Mouse (Mus musculus) v-Abl transformed pro-B cells (cell line): Measurements from ENCODE around the gene Mier1.

Experiments
- in situ Hi-C, 2 experiments: fragments of 400-800 bp; cut with MboI; formaldehyde crosslinking; loops; one replicate each; pipeline ENCODE4 v1.15.1; 2025; ENCODE audit not compliant: unreplicated experiment in 2 of 2

The Mier1 gene

GRCm38 (mm10) chr4:103114184-103115111 is at the start of gene Mier1, which contains the start of gene Wdr78:
TSS of gene Mier1 (plus strand) at chr4:103114390.
TSS of gene Wdr78 (minus strand) at chr4:103114555.
- in situ Hi-C loops: loop anchor here in 1 of 2 experiments (25.0 kb wide), 2 partner anchors 1477 to 1927 kb away; partner anchors contain the start of gene Leprot

DNA sequence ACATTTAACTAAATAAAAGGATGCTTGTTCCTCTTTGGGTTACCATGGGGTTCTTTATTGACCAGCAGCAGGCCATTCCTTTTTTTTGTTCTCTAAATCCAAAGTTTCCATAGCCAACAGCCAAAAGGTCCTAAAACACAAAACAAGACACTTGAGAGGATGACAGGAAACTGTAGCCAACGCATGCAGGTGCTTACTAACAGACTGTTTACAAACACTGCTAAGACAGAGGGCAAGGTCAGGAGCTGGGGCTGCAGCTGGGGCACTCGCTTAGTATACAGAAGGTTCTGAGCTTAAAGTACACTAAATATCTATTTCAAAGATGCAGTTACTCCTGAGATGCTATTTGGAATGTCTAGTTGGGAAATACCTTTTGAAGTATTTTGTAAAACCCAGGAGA is 49.8 kb upstream of the Mier1 start:
- in situ Hi-C loops: no loop called here

DNA sequence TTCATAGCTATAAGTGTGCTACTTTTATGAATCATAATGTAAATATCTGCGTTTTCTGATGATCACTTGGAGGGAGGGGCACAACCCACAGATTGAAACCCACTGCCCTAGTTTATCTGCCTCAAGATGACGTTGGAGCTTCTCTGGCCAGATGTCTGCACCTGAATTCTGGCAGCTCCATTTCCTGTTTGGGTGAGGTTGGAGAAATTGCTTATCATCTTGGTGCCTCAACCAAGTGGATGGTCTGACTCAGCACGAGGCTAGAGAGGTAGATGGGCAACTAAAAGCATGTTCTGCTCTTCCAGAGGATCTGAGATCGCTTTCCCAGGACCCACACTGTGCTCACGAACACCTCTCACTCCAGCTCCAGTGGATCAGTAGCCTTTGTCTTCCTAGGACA is 49.2 kb upstream of the Mier1 start:
- in situ Hi-C loops: no loop called here

- in situ Hi-C loops: no loop called here
Observed at GRCm38 (mm10) chr4:103067906-103068655, 46.1 kb upstream of the Mier1 start.

GRCm38 (mm10) chr4:103070631-103071030 is 43.6 kb upstream of the Mier1 start:
- in situ Hi-C loops: no loop called here

DNA sequence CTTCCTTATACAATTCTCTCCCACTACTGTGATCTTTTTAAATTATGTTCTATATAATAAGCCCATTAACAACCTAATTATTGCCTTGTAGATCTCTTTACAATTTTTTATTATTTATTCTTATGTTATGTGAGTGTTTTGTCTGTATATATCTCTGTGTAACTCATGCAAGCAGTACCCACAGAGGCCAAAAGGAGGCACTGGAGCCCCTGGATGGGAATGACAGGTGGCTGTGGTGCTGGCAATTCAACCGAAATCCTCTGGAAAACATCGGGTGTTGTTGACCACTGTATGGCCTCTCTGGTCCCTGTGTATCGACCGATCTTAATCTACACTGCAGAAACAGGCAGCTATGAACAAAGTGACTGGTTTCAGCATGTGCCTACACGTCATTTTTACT is 29.0 kb upstream of the Mier1 start:
- in situ Hi-C loops: no loop called here

GRCm38 (mm10) chr4:103095921-103096320 is 18.3 kb upstream of the Mier1 start:
- in situ Hi-C loops: no loop called here

GRCm38 (mm10) chr4:103098532-103098931 is 15.7 kb upstream of the Mier1 start:
- in situ Hi-C loops: no loop called here

GRCm38 (mm10) chr4:103112651-103113050 is 1.5 kb upstream of the Mier1 start:
- in situ Hi-C loops: loop anchor here in 1 of 2 experiments (25.0 kb wide), 2 partner anchors 1475 to 1925 kb away; partner anchors contain the start of gene Leprot

DNA sequence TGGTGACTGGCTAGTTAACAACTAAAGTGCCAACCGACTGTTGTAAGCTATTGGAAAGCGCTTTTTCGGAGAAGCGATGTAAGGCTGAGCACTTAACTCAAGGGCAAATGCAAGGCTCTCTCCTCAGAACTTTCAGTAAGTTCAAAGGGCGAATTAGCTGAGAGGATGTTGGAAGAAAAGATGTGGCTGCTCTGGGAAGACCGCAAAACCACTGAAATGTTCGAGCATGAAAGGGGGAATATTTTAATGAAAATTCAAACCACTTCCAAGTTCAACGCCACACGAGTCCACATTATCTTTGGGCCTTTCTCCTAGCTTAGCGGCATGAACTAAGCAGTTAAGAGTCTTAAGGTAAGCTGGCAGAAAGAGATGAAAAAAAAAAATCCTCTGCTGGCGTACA is 788 bp upstream of the Mier1 start:
- in situ Hi-C loops: loop anchor here in 1 of 2 experiments (25.0 kb wide), 2 partner anchors 1476 to 1926 kb away; partner anchors contain the start of gene Leprot

GRCm38 (mm10) chr4:103118888-103119228 is 4.7 kb downstream of the Mier1 start:
- in situ Hi-C loops: loop anchor here in 1 of 2 experiments (25.0 kb wide), 2 partner anchors 1482 to 1932 kb away; partner anchors contain the start of gene Leprot

- in situ Hi-C loops: loop anchor here in 1 of 2 experiments (10.0 to 25.0 kb wide), 3 partner anchors 615 to 1932 kb away; partner anchors contain the start of gene Leprot
Observed at GRCm38 (mm10) chr4:103119229-103120027, 5.2 kb downstream of the Mier1 start.

- in situ Hi-C loops: loop anchor here in 1 of 2 experiments (10.0 to 25.0 kb wide), 3 partner anchors 615 to 1933 kb away; partner anchors contain the start of gene Leprot
Observed at GRCm38 (mm10) chr4:103120028-103120384, 5.8 kb downstream of the Mier1 start.

- in situ Hi-C loops: loop anchor here in 1 of 2 experiments (10.0 to 25.0 kb wide), 3 partner anchors 616 to 1933 kb away; partner anchors contain the start of gene Leprot
Observed at GRCm38 (mm10) chr4:103120395-103120794, 6.2 kb downstream of the Mier1 start.

- in situ Hi-C loops: loop anchor here in 1 of 2 experiments (10.0 to 25.0 kb wide), 3 partner anchors 616 to 1934 kb away; partner anchors contain the start of gene Leprot
Observed at GRCm38 (mm10) chr4:103120874-103121389, 6.7 kb downstream of the Mier1 start.

DNA sequence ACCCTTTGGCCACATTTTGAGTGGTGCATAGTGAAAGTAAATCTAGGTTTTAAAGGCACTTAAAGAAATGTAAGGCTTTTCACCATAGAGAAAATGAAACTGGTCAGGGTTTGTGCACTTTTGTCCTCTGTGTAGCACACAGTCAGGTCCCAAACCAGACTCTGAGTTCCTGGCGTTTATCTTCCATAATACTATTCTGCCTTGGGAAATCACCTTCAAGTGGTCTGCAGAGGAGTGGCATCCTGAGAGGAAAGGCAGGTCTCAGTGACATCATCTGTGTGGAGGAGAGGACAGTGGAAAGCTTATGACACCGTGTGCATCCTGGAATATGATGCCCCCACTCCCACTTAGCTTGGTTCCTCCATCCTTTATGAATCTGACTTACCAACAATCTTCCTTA is 8.9 kb downstream of the Mier1 start:
- in situ Hi-C loops: loop anchor here in 1 of 2 experiments (10.0 to 25.0 kb wide), 3 partner anchors 618 to 1936 kb away; partner anchors contain the start of gene Leprot

GRCm38 (mm10) chr4:103123606-103124005 is 9.4 kb downstream of the Mier1 start:
- in situ Hi-C loops: loop anchor here in 1 of 2 experiments (10.0 to 25.0 kb wide), 3 partner anchors 619 to 1936 kb away; partner anchors contain the start of gene Leprot

- in situ Hi-C loops: loop anchor here (10.0 to 25.0 kb wide), 3 partner anchors 464 to 622 kb away; no protein-coding TSS in a partner anchor
Observed at GRCm38 (mm10) chr4:103126533-103126932, 12.3 kb downstream of the Mier1 start.

- in situ Hi-C loops: loop anchor here (25.0 kb wide), 2 partner anchors 475 to 550 kb away; no protein-coding TSS in a partner anchor
Observed at GRCm38 (mm10) chr4:103136946-103137345, 22.8 kb downstream of the Mier1 start.
